ENCODE assay signal across 19 mouse cellular contexts in the genomic region with DNA sequence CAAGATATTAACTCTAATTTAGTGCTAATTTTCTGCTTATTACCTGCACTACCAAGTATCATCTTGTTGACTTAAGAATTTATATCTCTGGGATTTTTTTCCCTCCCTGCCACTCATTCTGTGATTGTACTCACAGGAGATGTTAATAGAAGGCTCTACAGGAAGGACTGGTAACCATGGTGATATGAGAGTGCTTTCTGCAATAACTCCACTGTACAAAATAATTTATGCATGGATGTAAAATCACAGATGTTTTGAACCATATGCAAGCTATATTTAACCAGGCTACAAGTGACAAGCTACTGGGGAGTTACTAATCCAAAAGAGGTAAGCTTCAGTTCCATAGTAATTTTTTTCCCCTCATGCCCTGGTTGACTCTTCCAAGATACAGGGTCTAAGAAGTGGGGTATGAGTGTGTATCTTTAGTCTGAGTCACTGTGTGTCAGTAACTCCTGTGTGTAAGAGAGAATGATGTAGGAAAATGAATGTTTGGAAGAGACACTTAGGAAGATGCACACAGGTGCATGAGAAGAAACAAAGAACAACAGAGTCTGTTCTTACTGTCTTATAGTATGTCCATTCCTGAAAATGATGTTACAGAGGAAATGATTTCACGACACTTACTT.
DNase-seq lines count a peak whose midpoint lies in the region; ATAC-seq lines count a peak whose summit lies in the region.
"Had no signal": no experiment of that assay in that cellular context is flagged by ENCODE, and none has a peak within 500 bp of the region (broad histone marks: within the 10 kb centered on the region; RNA-seq: fewer than 3 reads in every experiment).

No protein-coding gene starts in this region.

- no peaks in the 10 kb centered on the region for H3K4me1 ChIP-seq in hindbrain, embryonic 14.5 days (replicated peaks; ENCODE audit: control insufficient read depth, insufficient read depth, low read length)
- no peaks in the 10 kb centered on the region for H3K4me1 ChIP-seq in hindbrain, embryonic 11.5 days (replicated peaks; ENCODE audit: control insufficient read depth, insufficient read depth, low read length)
- H3K4me1 ChIP-seq in midbrain, embryonic 13.5 days (replicated peaks), result no peaks in the 10 kb centered on the region
- H3K4me1 ChIP-seq in midbrain, embryonic 10.5 days, result no peaks in the 10 kb centered on the region
- H3K4me1 ChIP-seq in forebrain, embryonic 14.5 days (ENCODE audit: control insufficient read depth, insufficient read depth, low read length), result no peaks in the 10 kb centered on the region
- H3K4me1 ChIP-seq in neural tube, embryonic 15.5 days, result no peaks in the 10 kb centered on the region
- H3K4me1 ChIP-seq: embryonic facial prominence, embryonic 12.5 days had no signal

- H3K9me3 ChIP-seq in hindbrain, embryonic 14.5 days (ENCODE audit: control insufficient read depth, low read length), result no peaks in the 10 kb centered on the region
- H3K9me3 ChIP-seq in hindbrain, embryonic 11.5 days (ENCODE audit: control insufficient read depth, low read length), result no peaks in the 10 kb centered on the region
- no peaks in the 10 kb centered on the region for H3K9me3 ChIP-seq in midbrain, embryonic 13.5 days
- no peaks in the 10 kb centered on the region for H3K9me3 ChIP-seq in midbrain, embryonic 10.5 days (replicated peaks)
- H3K9me3 ChIP-seq in forebrain, embryonic 14.5 days (replicated peaks; ENCODE audit: control insufficient read depth, low read length), result no peaks in the 10 kb centered on the region
- H3K9me3 ChIP-seq in neural tube, embryonic 15.5 days (replicated peaks), result no peaks in the 10 kb centered on the region
- H3K9me3 ChIP-seq: embryonic facial prominence, embryonic 12.5 days; G1E had no signal

- no peak overlapping the region for H3K27ac ChIP-seq in hindbrain, embryonic 14.5 days
- H3K27ac ChIP-seq in hindbrain, embryonic 11.5 days (ENCODE audit: low read depth, low read length), result no peak overlapping the region
- H3K27ac ChIP-seq in midbrain, embryonic 13.5 days, result no peak overlapping the region
- H3K27ac ChIP-seq in midbrain, embryonic 10.5 days (replicated peaks), result no peak overlapping the region
- peak overlapping the region; percentile 21; the same call in 1 of the 2 replicates for H3K27ac ChIP-seq in forebrain, embryonic 14.5 days (ENCODE audit: low read depth, low read length)
- H3K27ac ChIP-seq in neural tube, embryonic 15.5 days (replicated peaks), result no peak overlapping the region
- H3K27ac ChIP-seq: embryonic facial prominence, embryonic 12.5 days; stomach, postnatal 0 days had no signal

- H3K36me3 ChIP-seq in hindbrain, embryonic 14.5 days (replicated peaks; ENCODE audit: control insufficient read depth, insufficient read depth), result no peaks in the 10 kb centered on the region
- H3K36me3 ChIP-seq in hindbrain, embryonic 11.5 days (ENCODE audit: control insufficient read depth, insufficient read depth, low read length), result no peaks in the 10 kb centered on the region
- H3K36me3 ChIP-seq in midbrain, embryonic 13.5 days, result no peaks in the 10 kb centered on the region
- H3K36me3 ChIP-seq in midbrain, embryonic 10.5 days, result no peaks in the 10 kb centered on the region
- no peaks in the 10 kb centered on the region for H3K36me3 ChIP-seq in forebrain, embryonic 14.5 days (ENCODE audit: control insufficient read depth, insufficient read depth, low read length)
- H3K36me3 ChIP-seq in neural tube, embryonic 15.5 days, result no peaks in the 10 kb centered on the region
- H3K36me3 ChIP-seq: embryonic facial prominence, embryonic 12.5 days; G1E had no signal

- DNase-seq in hindbrain, embryonic 14.5 days (ENCODE audit: low spot score), result no peak
- no peak for DNase-seq in hindbrain, embryonic 11.5 days (ENCODE audit: low spot score)
- no peak for DNase-seq in midbrain, embryonic 10.5 days (ENCODE audit: low spot score)
- DNase-seq in forebrain, embryonic 14.5 days (ENCODE audit: low spot score), result peak; percentile 74
- no peak for DNase-seq in B cell, adult 2 months
- DNase-seq: adrenal gland, postnatal 10 days; cerebellum, postnatal 36 days; heart, adult 18-20 months; kidney, postnatal 14 days; liver; lung, embryonic 14.5 days; thymus, postnatal 4 days had no signal

- 0 out of 2 replicates have a peak, but pooled peaks have one; percentile 51 for ATAC-seq in hindbrain, embryonic 14.5 days (ENCODE audit: low FRiP score)
- no peak for ATAC-seq in hindbrain, embryonic 11.5 days (ENCODE audit: low FRiP score)
- peak; percentile 74 for ATAC-seq in midbrain, embryonic 13.5 days
- ATAC-seq in forebrain, embryonic 14.5 days, result peak; percentile 83; the same call in 1 of the 2 replicates
- peak; percentile 55; the same call in 1 of the 2 replicates for ATAC-seq in neural tube, embryonic 15.5 days (ENCODE audit: low FRiP score)
- ATAC-seq: inflammation-experienced regulatory T-cells, adult 6 months had no signal

- no peak overlapping the region for H3K4me2 ChIP-seq in hindbrain, embryonic 14.5 days (replicated peaks)
- H3K4me2 ChIP-seq in hindbrain, embryonic 11.5 days (replicated peaks; ENCODE audit: low read depth, low read length), result no peak overlapping the region
- no peak overlapping the region for H3K4me2 ChIP-seq in midbrain, embryonic 13.5 days (replicated peaks)
- H3K4me2 ChIP-seq in forebrain, embryonic 14.5 days (ENCODE audit: low read length), result no peak overlapping the region
- H3K4me2 ChIP-seq in neural tube, embryonic 15.5 days, result no peak overlapping the region
- H3K4me2 ChIP-seq: embryonic facial prominence, embryonic 12.5 days; lung, embryonic 14.5 days had no signal

- no peaks in the 10 kb centered on the region for H3K27me3 ChIP-seq in hindbrain, embryonic 14.5 days (ENCODE audit: control insufficient read depth, insufficient read depth, low read length)
- H3K27me3 ChIP-seq in hindbrain, embryonic 11.5 days (ENCODE audit: control insufficient read depth, insufficient read depth, low read length), result no peaks in the 10 kb centered on the region
- no peaks in the 10 kb centered on the region for H3K27me3 ChIP-seq in midbrain, embryonic 13.5 days
- no peaks in the 10 kb centered on the region for H3K27me3 ChIP-seq in midbrain, embryonic 10.5 days (ENCODE audit: low read depth, poor library complexity, severe bottlenecking)
- H3K27me3 ChIP-seq in forebrain, embryonic 14.5 days (replicated peaks; ENCODE audit: control insufficient read depth, insufficient read depth, low read length), result no peaks in the 10 kb centered on the region
- no peaks in the 10 kb centered on the region for H3K27me3 ChIP-seq in neural tube, embryonic 15.5 days (replicated peaks)
- H3K27me3 ChIP-seq: embryonic facial prominence, embryonic 12.5 days had no signal

- no peak overlapping the region for H3K9ac ChIP-seq in hindbrain, embryonic 14.5 days
- no peak overlapping the region for H3K9ac ChIP-seq in hindbrain, embryonic 11.5 days (ENCODE audit: low read depth, low read length)
- H3K9ac ChIP-seq in midbrain, embryonic 13.5 days (replicated peaks), result no peak overlapping the region
- no peak overlapping the region for H3K9ac ChIP-seq in forebrain, embryonic 14.5 days (ENCODE audit: low read length)
- no peak overlapping the region for H3K9ac ChIP-seq in neural tube, embryonic 15.5 days (replicated peaks)
- H3K9ac ChIP-seq: embryonic facial prominence, embryonic 12.5 days; lung, embryonic 14.5 days had no signal

- 87% methylated on average over 1 of the region's 1 CpGs for WGBS in hindbrain, embryonic 14.5 days
- WGBS in hindbrain, embryonic 11.5 days, result 83% methylated on average over 1 of the region's 1 CpGs
- WGBS in midbrain, embryonic 13.5 days, result 88% methylated on average over 1 of the region's 1 CpGs
- WGBS in midbrain, embryonic 10.5 days, result 94% methylated on average over 1 of the region's 1 CpGs
- 92% methylated on average over 1 of the region's 1 CpGs for WGBS in forebrain, embryonic 14.5 days
- 93% methylated on average over 1 of the region's 1 CpGs for WGBS in neural tube, embryonic 15.5 days

- H3K4me3 ChIP-seq in hindbrain, embryonic 14.5 days (replicated peaks; ENCODE audit: low read length), result no peak overlapping the region
- no peak overlapping the region for H3K4me3 ChIP-seq in hindbrain, embryonic 11.5 days (ENCODE audit: low read depth, low read length)
- H3K4me3 ChIP-seq in midbrain, embryonic 13.5 days (replicated peaks), result no peak overlapping the region
- no peak overlapping the region for H3K4me3 ChIP-seq in midbrain, embryonic 10.5 days
- H3K4me3 ChIP-seq in forebrain, embryonic 14.5 days (ENCODE audit: low read depth, low read length), result no peak overlapping the region
- no peak overlapping the region for H3K4me3 ChIP-seq in neural tube, embryonic 15.5 days (replicated peaks)
- H3K4me3 ChIP-seq: embryonic facial prominence, embryonic 12.5 days; myocyte had no signal
